Mouse (Mus musculus) cortical plate, adult 2 months (tissue): ENCODE results near the gene Nlgn2.

Experiments
- CTCF ChIP-seq: fragments of 200-500 bp; IDR thresholded peaks from 2 replicates; pipeline ENCODE4 v1.5.1; 2011; ENCODE audit warnings: mild to moderate bottlenecking, control low read depth, low read length; ENCODE audit not compliant: insufficient read depth; ENCODE audit errors: extremely low read depth
- POLR2A ChIP-seq: fragments of 200-500 bp; IDR thresholded peaks from 2 replicates; pipeline ENCODE4 v1.6.1; 2011; ENCODE audit warnings: mild to moderate bottlenecking, low read length, control low read depth; ENCODE audit not compliant: insufficient read depth; ENCODE audit errors: extremely low read depth

DNA sequence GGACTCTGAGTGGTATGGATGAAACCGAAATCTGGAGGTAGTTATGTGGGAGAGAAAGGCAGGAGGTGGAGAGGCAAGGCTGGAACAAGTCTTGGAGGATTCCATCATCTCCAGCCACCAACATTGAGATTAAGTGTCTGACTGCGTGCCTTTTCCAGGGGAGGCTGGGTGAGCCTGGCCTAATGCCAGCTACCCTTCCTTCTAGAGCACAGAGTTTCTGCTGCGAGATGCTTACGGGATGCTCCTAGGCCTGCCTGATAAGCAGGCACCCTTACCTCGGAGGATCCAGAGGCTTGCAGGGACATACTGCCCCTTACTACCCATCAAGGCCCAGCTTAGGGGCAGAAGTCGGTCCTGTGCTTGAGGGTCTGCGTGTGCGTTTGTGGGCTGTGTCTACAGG is 4.0 kb downstream of the Nlgn2 start:
- TF ChIP-seq CTCF (no peak), POLR2A (no peak)
